Mouse (Mus musculus) stomach, postnatal 0 days (tissue): ENCODE measurements at regions not wholly inside any gene's neighbourhood (a gene's known extent, or its start where the extent isn't known, plus 50 kb on each side); places are given as distances from the start of the nearest gene placed in this dataset.
"Not testable (repeated sequence)": the region's sequence is repeated elsewhere in the genome, so short reads cannot be mapped to it uniquely, and the experiment has no call there.

Experiments
- ATAC-seq: fragments of 200-750 bp; cut with Nextera tagmentation; 2 replicates; pipeline ENCODE4 v1.8.0; 2017; ENCODE audit not compliant: low FRiP score, low TSS enrichment
- DNase-seq: peaks from one replicate; pipeline ENCODE4 v3.0.0-alpha.2; 2016; ENCODE audit warnings: low spot score
- H3K27ac ChIP-seq: fragments of 300-500 bp; sonication (generic); replicated peaks from 2 replicates; pipeline ENCODE4 v1.5.1; 2014; ENCODE audit warnings: mild to moderate bottlenecking, control low read depth
- H3K27me3 ChIP-seq: fragments of 300-500 bp; sonication (generic); 2 replicates; pipeline ENCODE4 v1.6.1; 2014; ENCODE audit warnings: low read length; ENCODE audit not compliant: control insufficient read depth, insufficient read depth
- H3K36me3 ChIP-seq: fragments of 300-500 bp; sonication (generic); 2 replicates; pipeline ENCODE4 v1.6.1; 2014; ENCODE audit warnings: low read length, mixed read lengths; ENCODE audit not compliant: control insufficient read depth, insufficient read depth
- H3K4me1 ChIP-seq: fragments of 300-500 bp; sonication (generic); replicated peaks from 2 replicates; pipeline ENCODE4 v1.6.1; 2014; ENCODE audit warnings: antibody characterized with exemption; ENCODE audit not compliant: control insufficient read depth, insufficient read depth
- H3K4me2 ChIP-seq: fragments of 300-500 bp; sonication (generic); replicated peaks from 2 replicates; pipeline ENCODE4 v1.6.1; 2014; ENCODE audit warnings: low read depth, mild to moderate bottlenecking, control low read depth, moderate library complexity
- H3K4me3 ChIP-seq: fragments of 300-500 bp; sonication (generic); 2 replicates; pipeline ENCODE4 v1.5.1; 2014; ENCODE audit warnings: low read depth, low read length, control low read depth
- H3K9ac ChIP-seq: fragments of 300-500 bp; sonication (generic); 2 replicates; pipeline ENCODE4 v1.6.1; 2014; ENCODE audit warnings: mild to moderate bottlenecking, low read length, control low read depth, mixed read lengths
- H3K9me3 ChIP-seq: fragments of 300-500 bp; sonication (generic); 2 replicates; pipeline ENCODE4 v1.6.1; 2016; ENCODE audit warnings: low read length; ENCODE audit not compliant: control insufficient read depth
- CTCF ChIP-seq: IDR thresholded peaks from 2 replicates; pipeline ENCODE4 v1.5.1; 2016; ENCODE audit warnings: antibody characterized with exemption, low read depth, mild to moderate bottlenecking, moderate library complexity
- EP300 ChIP-seq: optimal IDR thresholded peaks from 2 replicates; pipeline ENCODE3; 2016; ENCODE audit warnings: antibody characterized with exemption
- WGBS: fragments of 180-500 bp; shearing (Covaris S2); extraction: QIAGEN DNeasy Blood & Tissue Kit; methylation state at CpG from one replicate; pipeline ENCODE4 v1.1.7; 2014; 5-methylcytosine and 5-hydroxymethylcytosine counted together

GRCm38 (mm10) chr6:18566934-18567333 is 52.3 kb upstream of the Cttnbp2 start:
- H3K36me3 ChIP-seq, H3K27ac ChIP-seq, H3K4me1 ChIP-seq, H3K4me3 ChIP-seq, H3K27me3 ChIP-seq, H3K9ac ChIP-seq, DNase-seq, H3K9me3 ChIP-seq, ATAC-seq, H3K4me2 ChIP-seq: not testable (repeated sequence)
- 55% methylated on average over 2 of the region's 2 CpGs for WGBS

GRCm38 (mm10) chr6:18569221-18569620 is 54.6 kb upstream of the Cttnbp2 start:
- no peak overlapping the region for H3K4me3 ChIP-seq
- TF ChIP-seq CTCF = no peak
- no peak for TF ChIP-seq EP300
- no peaks in the 10 kb centered on the region for H3K36me3 ChIP-seq
- H3K27ac ChIP-seq = no peak overlapping the region
- 69% methylated on average over 2 of the region's 2 CpGs for WGBS
- DNase-seq (no peak), ATAC-seq (no peak)
- H3K27me3 ChIP-seq = no peaks in the 10 kb centered on the region
- H3K4me2 ChIP-seq = no peak overlapping the region
- H3K9ac ChIP-seq = no peak overlapping the region
- H3K9me3 ChIP-seq = no peaks in the 10 kb centered on the region
- no peaks in the 10 kb centered on the region for H3K4me1 ChIP-seq

GRCm38 (mm10) chr6:18578501-18578900 is 63.9 kb upstream of the Cttnbp2 start:
- H3K27me3 ChIP-seq = no peaks in the 10 kb centered on the region
- no peak overlapping the region for H3K4me3 ChIP-seq
- no peak overlapping the region for H3K4me2 ChIP-seq
- no peak for DNase-seq
- H3K4me1 ChIP-seq = no peaks in the 10 kb centered on the region
- H3K36me3 ChIP-seq = no peaks in the 10 kb centered on the region
- no peak overlapping the region for H3K27ac ChIP-seq
- no peak overlapping the region for H3K9ac ChIP-seq
- no peak for ATAC-seq
- TF ChIP-seq EP300 (no peak), CTCF (no peak)
- no peaks in the 10 kb centered on the region for H3K9me3 ChIP-seq

DNA sequence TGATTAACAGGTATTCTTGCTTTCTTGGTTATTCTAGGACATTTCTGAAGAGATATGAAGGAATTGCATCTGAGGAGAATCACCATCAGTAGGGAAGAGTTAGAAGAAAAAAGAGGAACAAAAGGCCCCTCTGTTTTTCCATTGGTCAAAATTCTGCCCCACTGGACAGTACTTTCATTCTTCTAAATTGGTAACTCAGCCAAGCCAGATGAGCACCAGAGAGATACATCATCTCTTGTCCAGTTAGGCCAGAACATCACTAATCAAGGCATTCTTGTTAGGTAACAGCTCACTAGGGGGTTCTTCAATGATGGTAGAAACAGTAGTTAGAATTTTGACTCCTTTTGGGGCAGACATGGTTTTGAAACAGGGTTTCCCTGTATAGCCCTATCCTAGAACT is 74.8 kb upstream of the Cttnbp2 start:
- no peak overlapping the region for H3K4me3 ChIP-seq
- H3K9ac ChIP-seq = no peak overlapping the region
- no peak for DNase-seq
- no peaks in the 10 kb centered on the region for H3K4me1 ChIP-seq
- H3K27me3 ChIP-seq = no peaks in the 10 kb centered on the region
- H3K9me3 ChIP-seq = no peaks in the 10 kb centered on the region
- no peak for TF ChIP-seq CTCF
- H3K36me3 ChIP-seq = no peaks in the 10 kb centered on the region
- no peak overlapping the region for H3K27ac ChIP-seq
- H3K4me2 ChIP-seq = no peak overlapping the region
- ATAC-seq = no peak

GRCm38 (mm10) chr6:18596680-18597079 is 82.0 kb upstream of the Cttnbp2 start:
- Histone ChIP-seq H3K9me3 (no peaks in the 10 kb centered on the region), H3K4me1 (no peaks in the 10 kb centered on the region), H3K27ac (no peak overlapping the region), H3K4me2 (no peak overlapping the region), H3K36me3 (no peaks in the 10 kb centered on the region), H3K9ac (no peak overlapping the region), H3K4me3 (no peak overlapping the region), H3K27me3 (no peaks in the 10 kb centered on the region)
- TF ChIP-seq EP300 = no peak
- TF ChIP-seq CTCF = no peak
- DNase-seq = no peak
- WGBS = 83% methylated on average over 5 of the region's 5 CpGs
- ATAC-seq = no peak

GRCm38 (mm10) chr6:18599626-18600025 is 85.0 kb upstream of the Cttnbp2 start:
- Histone ChIP-seq H3K27ac (no peak overlapping the region), H3K4me2 (no peak overlapping the region), H3K27me3 (no peaks in the 10 kb centered on the region), H3K9ac (no peak overlapping the region), H3K4me3 (no peak overlapping the region), H3K9me3 (no peaks in the 10 kb centered on the region), H3K36me3 (no peaks in the 10 kb centered on the region), H3K4me1 (no peaks in the 10 kb centered on the region)
- ATAC-seq = no peak
- no peak for DNase-seq
- TF ChIP-seq CTCF (no peak), EP300 (no peak)
- WGBS = 61% methylated on average over 4 of the region's 4 CpGs
